Mouse (Mus musculus): ENCODE data around the gene Slc38a1. TPM values are rescaled to one million over a fixed set of nuclear protein-coding genes. Genes with fewer than 3 reads are reported as not detected.

Slc38a1 gene
- 43.1 and 51.9 TPM in 2 replicates for total RNA-seq (2021)
- long read RNA-seq, experiment 1, full-length matches to known transcripts, result 4 of 9 reads
- long read RNA-seq, experiment 1, partial matches to known transcripts, result 3 of 9 reads
- long read RNA-seq, experiment 1, other reads (novel, unspliced or antisense), result 2 of 9 reads
- long read RNA-seq, experiment 2, full-length matches to known transcripts, result 7 of 15 reads
- long read RNA-seq, experiment 2, partial matches to known transcripts, result 1 of 15 reads
- long read RNA-seq, experiment 2, other reads (novel, unspliced or antisense), result 7 of 15 reads

DNA sequence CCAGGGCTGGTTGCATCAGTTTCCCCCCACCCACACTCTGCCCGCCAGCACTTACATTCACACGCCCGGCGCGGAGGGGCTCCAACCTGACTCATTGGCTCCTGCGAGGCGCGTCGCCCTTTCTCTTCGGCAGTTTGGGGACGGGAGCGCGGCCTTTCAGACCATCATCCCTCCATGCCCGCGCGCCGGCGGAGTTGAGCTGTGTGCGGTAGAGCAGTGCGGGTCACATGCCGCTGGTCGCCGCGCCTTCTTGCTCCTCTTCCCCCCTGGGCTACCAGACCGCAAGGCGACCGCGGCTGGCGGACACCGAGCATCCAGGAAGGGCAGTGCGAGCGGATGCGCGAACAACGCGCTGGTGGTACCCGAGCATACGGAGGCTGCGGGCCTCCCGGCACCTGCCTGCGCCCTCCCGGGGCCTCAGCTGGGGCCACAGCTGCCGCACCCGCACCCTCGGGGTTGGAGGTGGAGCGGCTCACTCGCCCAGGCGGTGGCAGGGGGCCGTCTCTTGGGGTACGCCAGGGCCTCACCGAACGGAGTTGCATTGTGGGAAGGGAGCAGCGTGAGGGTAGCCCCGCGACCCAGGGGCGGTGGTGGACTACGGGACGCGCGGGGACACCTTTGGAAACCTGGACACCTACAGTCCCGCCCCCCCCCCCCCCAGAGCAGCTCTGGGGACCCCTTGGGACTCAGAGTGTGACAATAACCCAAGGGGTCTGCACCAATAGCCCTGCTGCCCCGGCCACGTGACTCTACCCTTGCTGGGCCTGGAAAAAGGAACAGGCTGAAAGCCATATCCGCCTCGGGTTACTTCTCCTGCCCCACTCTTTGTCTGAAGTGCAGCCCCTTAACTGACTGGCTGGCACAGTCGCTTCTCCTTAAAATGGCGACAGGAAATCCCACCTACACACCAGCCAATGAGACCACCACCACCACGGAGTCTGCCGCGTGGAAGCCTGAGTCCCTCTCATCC lies at the start of gene Slc38a1:
Slc38a1 (minus strand) TSS at position 478 of the 970 bp plus-strand sequence.
- peak; percentile 60 for DNase-seq

GRCm38 (mm10) chr15:96692401-96692800 lies 49.7 kb upstream of the Slc38a1 start:
- DNase-seq, result no peak

DNA sequence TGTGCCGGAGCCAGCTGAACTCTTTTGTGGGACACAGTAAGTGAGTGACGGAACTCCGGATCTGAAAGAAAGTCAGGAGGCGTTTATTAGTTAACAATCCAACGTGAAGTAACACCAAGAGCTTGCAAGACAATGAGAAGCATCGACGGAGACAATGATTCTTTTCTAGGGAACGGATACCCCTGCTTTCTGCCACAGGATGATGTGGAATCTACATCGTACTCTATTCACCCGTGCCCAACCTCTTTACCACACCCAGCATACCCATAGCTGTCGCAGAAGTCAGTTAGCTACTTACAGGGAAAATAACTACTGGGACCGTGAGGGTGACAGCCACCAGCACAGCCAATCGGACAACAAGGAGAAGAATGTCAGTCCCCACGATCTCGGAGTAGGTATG lies 48.7 kb upstream of the Slc38a1 start:
- DNase-seq, result no peak

DNA sequence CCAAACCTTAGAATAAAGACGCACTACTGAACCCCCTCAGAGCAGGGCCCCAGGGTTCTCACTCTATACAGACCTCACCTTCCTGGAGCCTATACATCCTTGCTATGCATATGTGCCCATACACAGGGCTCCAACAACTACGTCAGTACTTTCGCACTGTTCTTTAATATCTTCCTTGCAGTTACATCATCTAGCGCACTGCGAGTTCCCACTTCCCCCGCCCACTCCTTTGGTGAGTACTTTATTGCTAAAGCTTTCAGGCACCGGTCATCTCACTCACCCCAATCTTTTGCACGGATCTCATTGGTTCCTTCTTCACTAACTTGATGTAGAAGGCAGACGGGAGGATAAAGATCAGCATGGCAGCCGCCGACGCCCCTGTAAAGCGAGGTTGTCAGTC lies 48.1 kb upstream of the Slc38a1 start:
- DNase-seq, result no peak

DNA sequence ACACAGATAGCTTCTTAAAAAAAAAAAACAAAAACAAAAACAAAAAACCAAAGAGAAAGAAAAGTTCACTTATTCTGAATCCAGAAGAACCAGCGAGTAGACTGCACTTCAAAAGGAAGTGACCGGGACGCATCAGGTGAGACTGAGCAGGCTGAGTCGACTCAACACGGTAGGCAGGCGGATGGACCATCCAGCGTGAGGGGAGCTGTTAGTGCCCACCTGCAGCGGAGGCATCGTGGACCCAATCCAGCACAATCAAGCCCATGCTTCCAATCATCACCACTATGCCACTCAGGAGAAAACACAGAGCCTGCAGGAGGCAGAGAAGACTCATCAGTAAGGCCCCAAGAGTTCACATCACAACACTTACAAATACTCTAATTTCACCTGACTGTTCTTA lies 47.2 kb upstream of the Slc38a1 start:
- DNase-seq, result no peak

GRCm38 (mm10) chr15:96688784-96689318 lies 46.1 kb upstream of the Slc38a1 start:
- no peak for DNase-seq

- no peak for DNase-seq
Observed at GRCm38 (mm10) chr15:96688036-96688435, 45.3 kb upstream of the Slc38a1 start.

DNA sequence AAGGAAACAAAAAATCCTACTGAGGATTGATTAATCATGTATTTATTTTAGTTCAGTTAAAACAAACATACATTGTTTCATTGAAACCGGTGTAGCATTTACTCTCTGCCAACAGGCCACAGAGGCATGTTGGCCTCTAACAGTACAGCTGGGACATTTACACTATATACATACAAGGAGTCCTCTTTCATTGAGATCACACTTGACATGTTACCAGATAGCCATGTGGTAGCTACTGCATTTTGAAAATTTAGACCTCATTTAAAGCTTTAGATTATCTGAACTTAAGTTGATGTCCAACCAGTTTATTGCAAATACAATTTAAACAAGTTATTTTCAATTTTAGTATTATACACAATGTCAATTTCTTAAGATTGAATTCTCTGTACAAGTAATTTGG lies 44.7 kb upstream of the Slc38a1 start:
- no peak for DNase-seq

GRCm38 (mm10) chr15:96686201-96687159 lies 43.8 kb upstream of the Slc38a1 start:
- no peak for DNase-seq

DNA sequence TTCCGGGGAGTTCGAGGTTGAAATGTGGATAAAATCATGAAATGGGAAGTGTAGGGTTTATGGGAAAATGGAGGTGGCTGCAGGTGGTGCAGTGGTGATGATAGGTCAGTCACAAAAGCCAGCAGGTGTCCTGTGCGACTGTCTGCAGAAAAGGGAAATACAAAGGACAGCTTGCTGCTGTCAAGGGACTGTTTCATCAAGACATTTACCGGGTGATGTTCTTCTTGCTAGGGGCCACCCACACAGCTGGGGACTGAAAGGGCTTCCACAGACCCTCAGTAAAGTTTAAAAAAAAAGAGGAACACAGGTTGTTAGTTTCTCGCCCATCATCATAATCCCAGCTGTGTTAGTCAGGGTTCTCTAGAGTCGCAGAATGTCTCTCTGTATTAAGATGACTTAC lies 42.6 kb upstream of the Slc38a1 start:
- no peak for DNase-seq

DNA sequence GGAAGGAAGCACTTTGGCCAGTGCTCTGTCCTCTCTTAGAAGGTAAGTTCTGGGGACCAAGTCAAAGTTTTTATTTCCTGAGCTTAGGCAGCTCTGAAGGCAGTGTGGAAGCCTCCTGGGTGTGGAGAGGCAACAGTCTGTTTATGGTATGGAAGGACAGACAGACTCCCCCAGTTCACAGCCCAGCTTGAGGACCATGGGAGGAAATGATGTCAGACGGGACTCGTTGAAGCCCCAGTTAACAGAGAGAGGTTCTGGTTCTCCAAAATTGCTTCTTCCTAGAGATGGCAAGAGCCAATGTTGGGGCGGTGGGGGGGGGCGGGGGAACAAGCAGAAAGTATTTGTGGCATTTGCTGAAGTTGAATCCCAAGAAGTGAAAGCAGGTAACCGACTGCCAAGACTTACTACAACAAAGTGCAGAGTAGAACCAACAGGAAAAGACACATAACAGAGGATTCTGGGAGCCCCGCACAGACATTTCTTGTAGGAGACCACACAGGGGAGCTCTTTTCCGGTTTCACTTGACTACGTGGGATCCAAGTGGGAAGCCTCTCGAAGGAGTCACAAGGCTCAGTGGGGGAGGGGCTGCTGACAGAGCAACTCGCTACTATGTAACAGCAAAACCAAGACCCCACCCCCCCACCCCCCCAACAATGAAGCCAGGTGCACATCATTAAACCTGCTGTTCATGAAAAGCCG lies 41.6 kb upstream of the Slc38a1 start:
- peak; percentile 74 for DNase-seq

GRCm38 (mm10) chr15:96678871-96679773 lies 36.4 kb upstream of the Slc38a1 start:
- DNase-seq, result no peak

GRCm38 (mm10) chr15:96676518-96676917 lies 33.8 kb upstream of the Slc38a1 start:
- DNase-seq, result peak; percentile 79

DNA sequence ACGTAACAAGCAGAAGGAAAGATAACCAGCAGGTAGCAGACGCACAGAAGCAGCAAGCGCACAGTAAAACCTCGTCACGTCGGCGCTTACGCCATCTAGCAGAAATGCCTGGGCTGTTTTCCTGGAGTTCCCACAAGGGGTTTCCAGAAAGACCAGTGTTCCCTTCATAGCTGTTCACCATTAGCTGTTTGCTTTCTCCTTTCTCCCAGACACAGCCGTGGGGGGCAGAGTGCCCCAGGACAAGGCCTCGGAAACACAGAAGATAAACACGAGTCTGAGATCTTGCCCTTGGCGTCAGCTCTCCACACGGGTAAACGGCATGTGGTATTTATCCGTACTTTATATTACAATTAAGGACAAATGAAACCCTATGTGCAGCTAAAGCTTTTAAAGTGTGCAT lies 33.0 kb upstream of the Slc38a1 start:
- no peak for DNase-seq

GRCm38 (mm10) chr15:96675055-96675454 lies 32.3 kb upstream of the Slc38a1 start:
- DNase-seq, result no peak

GRCm38 (mm10) chr15:96674089-96674488 lies 31.4 kb upstream of the Slc38a1 start:
- DNase-seq, result no peak

DNA sequence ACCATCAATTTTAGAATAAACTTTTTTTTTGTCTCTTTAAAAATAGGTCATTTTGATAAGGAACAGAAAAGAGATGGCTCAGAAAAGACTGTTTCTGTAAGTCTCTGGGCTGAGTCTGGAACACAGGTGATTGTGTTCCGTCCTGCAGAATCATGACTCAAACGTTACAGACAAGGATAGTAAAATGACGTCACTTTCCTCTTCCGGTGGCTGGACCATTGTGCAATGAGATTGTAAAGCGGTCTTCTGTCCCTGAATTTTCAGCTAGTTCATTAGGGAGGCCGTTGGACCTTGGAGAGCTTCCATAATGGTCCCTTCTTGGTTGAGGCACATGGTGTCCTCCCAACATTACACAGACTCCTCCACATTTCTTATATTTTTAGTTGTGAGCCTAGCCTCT lies 27.0 kb upstream of the Slc38a1 start:
- no peak for DNase-seq

DNA sequence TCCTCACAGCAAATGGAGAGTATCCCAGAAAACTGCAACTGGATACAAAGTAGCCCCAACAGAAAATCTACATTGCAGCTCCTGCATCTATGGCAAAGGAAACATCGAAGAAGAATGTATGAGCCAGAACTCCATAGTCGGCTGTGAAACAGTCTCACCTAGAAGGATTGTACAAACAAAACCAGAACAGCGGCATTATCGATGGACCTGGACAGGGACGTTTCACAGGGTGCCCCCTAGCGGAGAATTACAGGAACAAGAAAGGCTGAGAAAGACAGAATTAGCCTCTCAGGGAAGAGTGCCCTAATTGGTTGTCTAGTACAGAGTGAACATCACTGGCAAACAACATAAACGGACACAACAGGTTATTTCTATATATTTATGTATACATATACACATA lies 23.9 kb upstream of the Slc38a1 start:
- peak; percentile 81 for DNase-seq

DNA sequence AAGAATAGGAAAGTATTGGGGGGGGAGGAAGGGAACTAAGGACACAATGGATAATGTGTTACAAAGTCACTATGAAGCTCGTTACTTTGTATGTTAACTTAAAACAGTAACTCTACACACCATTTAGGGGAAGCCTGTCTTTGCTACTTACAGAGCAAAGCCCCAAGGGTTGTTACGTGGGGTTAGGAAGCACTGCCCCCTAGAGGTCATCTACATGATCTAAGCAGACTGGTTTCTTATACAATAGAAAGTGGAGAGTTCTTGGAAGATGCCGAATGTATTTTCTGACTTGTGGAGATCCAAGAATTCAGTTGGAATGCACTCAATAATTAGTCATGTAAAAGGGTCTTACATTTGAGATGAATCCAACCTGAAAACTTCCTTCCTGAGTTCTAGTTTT lies 23.2 kb upstream of the Slc38a1 start:
- DNase-seq, result peak; percentile 83

DNA sequence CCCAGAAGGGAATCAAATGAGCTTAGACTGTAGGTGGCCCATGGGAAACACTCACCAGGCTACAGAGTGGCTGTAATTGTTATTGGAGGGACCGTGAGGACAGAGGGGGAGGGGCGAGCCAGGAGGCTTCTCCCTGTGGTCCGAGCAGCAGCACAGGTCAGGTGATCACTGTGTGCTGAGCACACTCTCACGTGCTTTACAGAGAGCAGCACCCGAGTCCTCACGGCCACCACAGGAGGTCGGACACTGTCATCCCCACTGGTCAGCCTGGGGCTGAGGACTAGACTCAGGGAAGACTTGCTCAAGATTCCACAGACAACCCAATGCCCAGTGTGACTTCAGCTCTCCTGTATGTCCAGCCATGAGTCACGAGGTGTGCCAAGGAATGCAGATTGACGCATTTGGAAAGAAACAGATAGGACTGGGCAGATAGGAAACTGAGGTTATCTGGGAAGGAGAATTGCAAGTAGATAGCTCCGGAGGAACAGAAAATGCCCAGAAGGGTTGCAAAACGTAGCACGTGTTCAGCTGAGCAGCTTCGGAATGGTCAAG lies 18.0 kb upstream of the Slc38a1 start:
- no peak for DNase-seq
